Mouse (Mus musculus): ENCODE results near the gene Tbc1d16.

Tbc1d16 gene

GRCm38 (mm10) chr11:119237007-119237406, 8.7 kb upstream of the Tbc1d16 start:
- DNase-seq (ENCODE audit: low read depth, low spot score): no peak

GRCm38 (mm10) chr11:119236354-119236753, 8.1 kb upstream of the Tbc1d16 start:
- no peak for DNase-seq (ENCODE audit: low read depth, low spot score)

- no peak for DNase-seq (ENCODE audit: low read depth, low spot score)
These were observed 7.3 kb upstream of the Tbc1d16 start for GRCm38 (mm10) chr11:119235596-119235995.

DNA sequence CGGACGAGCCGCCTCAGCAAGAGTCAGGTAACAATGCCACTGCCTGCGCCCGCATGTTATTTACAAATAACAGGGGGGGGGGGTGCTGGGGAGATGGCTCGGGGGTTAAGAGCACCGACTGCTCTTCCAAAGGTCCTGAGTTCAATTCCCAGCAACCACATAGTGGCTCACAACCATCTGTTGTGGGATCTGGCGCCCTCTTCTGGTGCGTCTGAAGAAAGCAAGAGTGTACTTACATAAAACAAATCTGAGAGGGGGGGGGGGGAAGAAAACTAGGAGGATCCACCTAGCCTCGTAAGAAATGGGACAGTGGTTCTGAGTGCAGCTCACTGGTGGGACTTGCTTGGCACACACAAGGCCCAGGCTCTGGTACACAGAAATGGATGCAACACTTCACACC, 6.5 kb upstream of the Tbc1d16 start:
- no peak for DNase-seq (ENCODE audit: low read depth, low spot score)

GRCm38 (mm10) chr11:119228846-119229626, 737 bp upstream of the Tbc1d16 start:
- no peak for DNase-seq (ENCODE audit: low read depth, low spot score)

GRCm38 (mm10) chr11:119227591-119227990, 708 bp downstream of the Tbc1d16 start:
- no peak for DNase-seq (ENCODE audit: low read depth, low spot score)

DNA sequence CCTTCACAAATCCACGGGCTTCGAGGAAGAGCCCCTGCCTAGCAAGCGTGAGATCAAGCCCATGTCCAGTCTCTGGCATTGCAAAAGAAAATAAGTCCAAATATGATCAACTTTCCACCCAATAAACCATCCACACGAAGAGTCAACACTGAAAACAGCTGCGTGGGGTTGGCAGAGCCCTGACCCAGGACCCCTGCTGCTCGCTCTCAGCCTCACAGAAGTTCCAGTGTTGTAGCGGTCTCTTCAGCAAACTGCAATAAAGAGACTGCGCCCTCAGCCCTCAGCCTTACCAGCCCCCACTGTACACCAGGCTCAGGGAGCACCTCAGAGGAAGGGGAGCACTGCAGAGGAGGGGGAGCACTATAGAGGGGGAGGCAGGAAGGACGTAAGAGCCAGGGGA, 2.7 kb downstream of the Tbc1d16 start:
- DNase-seq (ENCODE audit: low read depth, low spot score): no peak

GRCm38 (mm10) chr11:119224926-119225325, 3.4 kb downstream of the Tbc1d16 start:
- no peak for DNase-seq (ENCODE audit: low read depth, low spot score)

GRCm38 (mm10) chr11:119223124-119223890, 5.0 kb downstream of the Tbc1d16 start:
- DNase-seq (ENCODE audit: low read depth, low spot score): no peak

- DNase-seq (ENCODE audit: low read depth, low spot score): no peak
These were observed 6.3 kb downstream of the Tbc1d16 start for GRCm38 (mm10) chr11:119221812-119222510.

GRCm38 (mm10) chr11:119219816-119220465, 8.4 kb downstream of the Tbc1d16 start:
- no peak for DNase-seq (ENCODE audit: low read depth, low spot score)

- DNase-seq (ENCODE audit: low read depth, low spot score): no peak
These were observed 10.4 kb downstream of the Tbc1d16 start for GRCm38 (mm10) chr11:119217861-119218260.

DNA sequence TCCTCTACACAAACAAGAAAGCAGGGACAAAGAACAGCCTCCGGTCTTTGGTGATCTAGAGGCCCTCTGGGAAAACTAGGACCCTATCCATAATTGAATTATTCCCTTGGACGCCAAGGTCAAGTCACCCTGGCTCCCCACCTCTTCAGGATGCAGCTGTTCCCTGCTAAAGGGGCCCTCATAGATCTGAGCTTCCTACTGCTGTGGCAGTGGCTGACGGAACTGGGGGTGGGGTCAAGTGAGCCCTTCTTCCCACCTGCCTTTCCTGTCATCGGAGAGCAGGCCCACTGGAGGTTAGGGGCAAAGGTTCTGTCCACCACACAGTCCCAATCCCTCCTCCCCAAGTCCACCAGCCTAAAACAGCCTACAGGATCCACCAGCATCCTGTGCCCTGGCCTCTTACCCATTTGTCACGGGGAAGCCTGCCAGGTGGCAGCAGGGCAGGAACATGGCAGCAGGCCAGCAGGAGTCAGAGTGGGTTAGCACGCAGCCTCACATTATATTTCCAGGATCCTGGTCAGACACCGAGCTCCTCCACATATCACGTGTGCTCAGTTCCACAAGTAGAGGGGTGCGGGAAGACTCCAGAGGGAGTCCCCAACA, 12.3 kb downstream of the Tbc1d16 start:
- no peak for DNase-seq (ENCODE audit: low read depth, low spot score)

DNA sequence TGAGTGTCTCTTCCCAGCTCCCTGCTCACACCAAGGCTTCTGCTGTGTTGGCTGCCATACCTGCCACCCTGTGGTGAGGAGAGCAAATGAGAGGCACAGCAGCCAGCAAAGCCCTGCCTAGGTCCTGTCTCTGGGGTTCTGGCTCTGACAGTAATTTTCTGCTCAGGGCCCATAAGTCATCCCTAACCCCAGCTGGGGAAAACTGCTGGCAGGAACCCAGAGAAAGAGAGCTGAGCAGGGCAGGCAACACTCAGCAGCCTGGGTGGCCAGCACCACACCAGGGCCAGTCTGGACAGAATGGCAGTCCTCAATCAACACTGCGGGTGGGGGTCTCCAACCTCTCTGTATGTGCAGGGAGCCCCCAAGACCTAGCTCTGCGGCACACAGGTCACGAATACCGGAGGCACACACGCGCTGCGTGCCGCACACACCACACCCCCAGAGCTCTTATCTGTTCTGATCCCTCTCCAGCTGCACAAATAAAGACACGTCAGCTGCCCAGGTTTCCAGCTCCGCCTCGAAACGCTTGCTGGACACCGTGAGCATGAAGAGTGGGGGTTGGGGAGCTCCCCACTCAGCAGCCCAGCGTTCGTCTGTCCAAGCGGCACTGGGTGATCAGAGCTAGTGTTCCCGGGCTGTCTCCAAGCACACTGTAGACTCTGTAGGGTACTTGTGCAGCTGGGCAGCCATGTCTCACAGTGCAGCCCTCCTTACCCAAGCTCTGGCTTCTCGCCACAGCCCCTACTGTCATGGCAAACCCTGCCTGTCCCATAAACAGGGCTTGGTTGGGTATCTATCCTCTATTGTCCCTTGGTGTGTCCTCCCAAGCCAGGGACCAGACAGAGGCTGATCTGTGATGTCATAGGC, 13.0 kb downstream of the Tbc1d16 start:
- no peak for DNase-seq (ENCODE audit: low read depth, low spot score)

GRCm38 (mm10) chr11:119213166-119213885, 15.0 kb downstream of the Tbc1d16 start:
- no peak for DNase-seq (ENCODE audit: low read depth, low spot score)

GRCm38 (mm10) chr11:119211604-119212309, 16.5 kb downstream of the Tbc1d16 start:
- no peak for DNase-seq (ENCODE audit: low read depth, low spot score)

DNA sequence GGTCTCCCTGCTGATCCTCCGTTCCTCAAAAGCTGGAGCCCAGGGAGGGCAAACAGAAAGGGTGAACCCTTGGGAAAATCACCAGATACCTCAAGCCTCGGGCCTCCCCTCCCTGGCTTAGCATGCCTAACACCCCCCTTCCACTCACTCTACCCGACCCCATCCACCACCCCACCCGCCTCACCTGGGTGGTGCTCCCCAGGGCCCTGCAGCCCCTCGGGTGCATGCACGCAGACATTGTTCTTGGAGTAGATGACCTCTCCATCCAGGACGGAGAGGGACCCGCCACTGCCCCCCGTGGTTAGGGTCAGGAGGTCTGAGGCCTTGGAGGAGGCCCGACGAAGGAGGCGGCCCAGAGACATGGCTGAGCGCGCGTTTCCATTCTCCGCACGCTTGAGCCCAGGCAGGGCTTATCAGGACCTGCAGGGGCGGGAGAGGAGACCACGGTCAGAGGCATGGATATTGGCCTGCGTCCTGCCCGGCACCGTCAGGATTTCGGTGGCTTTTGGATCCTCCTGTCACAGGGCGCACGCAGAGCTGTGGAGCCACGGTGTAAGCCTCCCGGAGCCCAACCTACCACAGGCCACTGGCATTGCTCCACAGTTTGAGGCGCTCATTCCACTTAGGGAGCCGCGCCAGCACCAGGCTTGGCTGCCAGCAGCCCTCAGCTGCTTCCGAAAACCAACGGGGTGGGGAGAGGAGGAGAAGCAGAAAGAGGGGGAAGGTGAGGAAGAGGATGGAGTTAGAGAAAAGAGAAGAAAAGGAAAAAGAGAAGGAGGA, 17.8 kb downstream of the Tbc1d16 start:
- no peak for DNase-seq (ENCODE audit: low read depth, low spot score)

DNA sequence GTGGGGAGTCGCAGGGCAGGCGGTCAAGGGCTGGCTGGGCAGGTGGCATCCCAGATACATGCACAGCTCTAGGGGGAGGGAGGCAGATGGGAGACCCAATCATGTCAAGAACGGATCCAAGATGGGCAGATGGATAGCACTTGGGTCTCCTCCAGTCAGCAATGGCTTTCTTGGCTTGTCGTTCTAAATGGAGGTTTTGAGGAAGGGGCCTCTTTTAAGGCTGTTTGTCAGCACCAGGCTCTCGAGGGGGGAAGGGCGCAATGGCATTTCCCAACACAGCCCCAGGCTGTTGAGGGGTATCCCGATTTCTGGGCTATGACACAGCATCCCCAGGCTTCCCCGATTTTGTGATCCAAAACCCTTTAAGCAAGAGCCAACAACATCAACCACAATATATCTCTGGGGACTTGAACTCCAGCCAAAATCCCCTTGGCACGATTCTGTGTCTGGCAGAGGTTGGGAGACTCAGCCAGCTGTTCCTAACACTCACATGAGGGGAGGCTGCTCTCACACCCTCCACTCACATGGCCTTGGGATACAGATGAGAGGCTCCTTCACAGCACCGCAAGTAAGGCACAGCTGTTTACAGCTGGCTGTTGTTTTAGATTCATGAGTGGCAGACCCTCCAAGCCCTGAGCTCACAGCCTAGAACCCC, 18.8 kb downstream of the Tbc1d16 start:
- no peak for DNase-seq (ENCODE audit: low read depth, low spot score)
